Mouse (Mus musculus): ENCODE measurements around the gene Mesd.

The Mesd gene

DNA sequence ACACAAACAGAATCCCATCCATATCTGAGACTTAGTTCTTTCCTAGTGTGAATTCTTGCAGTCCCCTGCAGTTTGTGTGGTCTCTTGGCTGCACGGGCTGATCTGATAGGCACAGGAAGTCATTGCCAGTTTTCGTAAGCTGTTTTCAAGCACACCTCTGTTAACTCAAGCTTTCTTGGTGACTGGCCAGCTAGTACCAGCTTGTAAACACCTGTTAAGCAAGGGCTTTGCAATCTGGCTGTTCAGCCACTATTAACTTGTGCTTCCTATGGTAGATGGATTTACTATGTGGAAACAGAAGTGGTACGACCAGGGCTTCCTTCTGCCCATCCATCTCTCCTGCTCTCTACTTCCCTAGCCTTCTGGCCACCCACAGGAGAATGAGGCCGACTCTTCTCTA, 36.0 kb downstream of the Mesd start:
- no peak for DNase-seq

DNA sequence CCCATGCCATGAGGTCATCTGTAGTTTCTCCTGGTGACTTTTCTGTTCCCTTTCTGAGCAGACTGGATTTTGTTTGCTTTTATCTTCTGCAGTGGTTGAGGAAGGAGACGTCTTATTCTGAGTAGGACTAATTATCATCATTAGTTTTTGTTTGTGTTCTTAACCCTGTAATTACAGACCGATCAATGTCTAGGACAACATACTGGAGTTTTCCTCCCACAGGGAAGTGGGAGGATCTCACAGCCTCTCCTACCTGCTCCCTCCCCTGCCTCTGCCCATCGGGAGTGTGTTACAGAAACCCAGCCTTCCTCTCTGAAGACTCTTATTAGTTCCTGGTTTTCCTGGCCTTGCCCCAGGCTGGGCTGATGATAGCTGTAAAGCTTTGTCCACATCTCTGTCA, 37.4 kb downstream of the Mesd start:
- no peak for DNase-seq

- DNase-seq = no peak
Observed at GRCm38 (mm10) chr7:83939017-83939721, 54.9 kb downstream of the Mesd start.

DNA sequence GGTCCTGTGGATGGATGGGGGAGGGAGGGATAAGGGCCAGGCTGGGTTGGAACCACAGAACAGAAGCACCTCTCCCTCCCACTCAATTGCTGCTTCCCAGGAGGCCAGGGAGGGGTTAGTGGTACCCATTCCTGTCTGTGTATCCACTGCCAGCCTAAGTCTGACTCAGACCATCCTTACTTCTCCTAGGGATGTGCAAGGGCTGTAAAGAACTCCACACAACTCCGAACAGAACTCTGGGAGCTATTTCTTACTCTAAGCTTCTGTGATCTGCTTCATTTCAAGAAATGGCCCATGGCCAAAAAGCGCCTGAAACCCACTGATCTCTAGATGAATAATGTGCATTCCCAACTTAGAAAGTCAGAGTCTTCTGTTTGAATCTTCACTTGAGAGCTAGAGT, 55.9 kb downstream of the Mesd start:
- DNase-seq = no peak

- DNase-seq = peak; percentile 45
Observed at GRCm38 (mm10) chr7:83941701-83942101, 57.4 kb downstream of the Mesd start.

GRCm38 (mm10) chr7:83948743-83949142, 64.5 kb downstream of the Mesd start:
- no peak for DNase-seq

- no peak for DNase-seq
Observed at GRCm38 (mm10) chr7:83949662-83950061, 65.4 kb downstream of the Mesd start.

Data from right cerebral cortex, postnatal 25 days (tissue).